Mouse (Mus musculus): ENCODE data around the gene Pik3r1.

DNA sequence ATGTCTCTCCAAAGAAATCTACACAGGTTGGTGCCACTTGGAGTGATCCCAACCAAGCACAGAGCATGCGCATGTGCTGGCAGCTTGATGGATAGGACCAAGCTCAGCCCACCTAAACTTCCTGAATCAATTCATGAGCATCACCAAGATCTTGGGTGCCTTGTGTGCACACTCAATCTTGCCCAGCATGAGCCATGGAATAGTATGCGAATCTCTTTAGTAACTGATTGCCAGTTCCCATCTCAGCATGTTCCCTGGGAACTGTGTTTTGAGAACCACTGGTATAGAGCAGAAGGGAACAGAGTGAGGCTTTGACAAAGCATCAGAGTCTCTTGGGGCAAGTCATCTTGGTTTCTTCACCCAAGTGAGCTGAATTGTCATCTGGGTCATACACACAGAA lies 107.8 kb downstream of the Pik3r1 start:
- TF ChIP-seq HCFC1 (IDR thresholded peaks at IDR 0.05; ENCODE audit: borderline replicate concordance, insufficient read depth, low read length) (no peak), ZNF384 (IDR thresholded peaks at IDR 0.05; ENCODE audit: low read depth, low read length) (no peak), ZC3H11A (IDR thresholded peaks at IDR 0.05; ENCODE audit: borderline replicate concordance, low read depth, low read length) (no peak), MAFK (IDR thresholded peaks at IDR 0.05; ENCODE audit: insufficient read depth, low read depth, low read length) (no peak), CHD2 (IDR thresholded peaks at IDR 0.05; ENCODE audit: low read depth, low read length) (no peak)

All from ES-E14 (cell line).